Mouse (Mus musculus): ENCODE results near the gene Myrfl.

The Myrfl gene

GRCm38 (mm10) chr10:116760561-116760960 is 136.2 kb downstream of the Myrfl start:
- no peak for DNase-seq (ENCODE audit: low spot score in 2 of 2)

GRCm38 (mm10) chr10:116759816-116760215 is 136.9 kb downstream of the Myrfl start:
- DNase-seq (ENCODE audit: low spot score in 2 of 2) = no peak

GRCm38 (mm10) chr10:116755881-116756581 is 140.7 kb downstream of the Myrfl start:
- DNase-seq (ENCODE audit: low spot score in 2 of 2) = no peak

- DNase-seq (ENCODE audit: low spot score in 2 of 2) = no peak
These were observed 141.8 kb downstream of the Myrfl start for GRCm38 (mm10) chr10:116754940-116755339.

- no peak for DNase-seq (ENCODE audit: low spot score in 2 of 2)
These were observed 145.8 kb downstream of the Myrfl start for GRCm38 (mm10) chr10:116750895-116751294.

- no peak for DNase-seq (ENCODE audit: low spot score in 2 of 2)
These were observed 146.7 kb downstream of the Myrfl start for GRCm38 (mm10) chr10:116750062-116750461.

- DNase-seq (ENCODE audit: low spot score in 2 of 2) = no peak
These were observed 148.0 kb downstream of the Myrfl start for GRCm38 (mm10) chr10:116748681-116749080.

- DNase-seq (ENCODE audit: low spot score in 2 of 2) = no peak
These were observed 150.3 kb downstream of the Myrfl start for GRCm38 (mm10) chr10:116746281-116747011.

GRCm38 (mm10) chr10:116742696-116743095 is 154.0 kb downstream of the Myrfl start:
- DNase-seq (ENCODE audit: low spot score in 2 of 2) = no peak

- no peak for DNase-seq (ENCODE audit: low spot score in 2 of 2)
These were observed 154.5 kb downstream of the Myrfl start for GRCm38 (mm10) chr10:116742189-116742588.

- no peak for DNase-seq (ENCODE audit: low spot score in 2 of 2)
These were observed 155.4 kb downstream of the Myrfl start for GRCm38 (mm10) chr10:116741343-116741742.

- peak; percentile 48 to 63 for DNase-seq (ENCODE audit: low spot score in 2 of 2)
These were observed 156.6 kb downstream of the Myrfl start for GRCm38 (mm10) chr10:116740073-116740472.

- DNase-seq (ENCODE audit: low spot score in 2 of 2) = no peak
These were observed 158.2 kb downstream of the Myrfl start for GRCm38 (mm10) chr10:116738533-116738932.

GRCm38 (mm10) chr10:116735607-116736006 is 161.1 kb downstream of the Myrfl start:
- peak in 1 of 2 experiments; percentile 19 for DNase-seq (ENCODE audit: low spot score in 2 of 2)

- no peak for DNase-seq (ENCODE audit: low spot score in 2 of 2)
These were observed 163.1 kb downstream of the Myrfl start for GRCm38 (mm10) chr10:116733651-116734050.

- DNase-seq (ENCODE audit: low spot score in 2 of 2) = no peak
These were observed 166.6 kb downstream of the Myrfl start for GRCm38 (mm10) chr10:116730033-116730652.

- DNase-seq (ENCODE audit: low spot score in 2 of 2) = no peak
These were observed 167.9 kb downstream of the Myrfl start for GRCm38 (mm10) chr10:116728860-116729259.

GRCm38 (mm10) chr10:116727702-116728298 is 168.9 kb downstream of the Myrfl start:
- no peak for DNase-seq (ENCODE audit: low spot score in 2 of 2)

Data from left cerebral cortex, adult 9 months (tissue).